Mouse (Mus musculus): ENCODE measurements at regions not wholly inside any gene's neighbourhood (a gene's known extent, or its start where the extent isn't known, plus 50 kb on each side); places are given as distances from the start of the nearest gene placed in this dataset.

DNA sequence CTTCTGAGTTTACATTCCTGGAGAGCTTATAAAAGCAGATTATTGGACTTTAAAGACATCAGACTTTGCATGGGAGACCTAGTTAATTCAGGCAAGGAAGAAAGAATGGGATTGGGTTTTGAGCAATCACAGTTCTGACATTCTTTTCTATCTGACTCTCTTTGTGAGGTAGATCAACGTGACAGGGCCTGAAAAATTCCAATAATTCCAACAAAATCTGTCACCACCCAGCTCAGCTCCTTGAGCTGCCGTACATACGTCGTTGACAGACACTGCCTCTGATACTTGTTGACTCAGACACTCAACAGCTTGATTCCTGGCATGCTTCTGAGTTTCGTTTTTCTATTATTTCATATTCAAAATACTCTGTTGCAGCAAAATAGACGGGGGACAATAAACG, 53.2 kb upstream of the 4930432M17Rik start:
- TF ChIP-seq ZNF384 (IDR thresholded peaks at IDR 0.05; ENCODE audit: low read depth, low read length): no peak
- TF ChIP-seq MAFK (IDR thresholded peaks at IDR 0.05; ENCODE audit: insufficient read depth, low read depth, low read length): no peak
- TF ChIP-seq CHD2 (IDR thresholded peaks at IDR 0.05; ENCODE audit: low read depth, low read length): no peak
- no peak for TF ChIP-seq ZC3H11A (IDR thresholded peaks at IDR 0.05; ENCODE audit: borderline replicate concordance, low read depth, low read length)
- no peak for TF ChIP-seq HCFC1 (IDR thresholded peaks at IDR 0.05; ENCODE audit: borderline replicate concordance, insufficient read depth, low read length)

Measured in ES-E14 (cell line).